Mouse (Mus musculus) liver, postnatal 0 days (tissue): ENCODE measurements around the gene Scube3. TPM values are rescaled to one million over a fixed set of nuclear protein-coding genes. Genes with fewer than 3 reads are reported as not detected.
A peak's percentile ranks its signal among the peaks of the same experiment; 100 is the strongest.

Experiments used
- ATAC-seq: fragments of 200-750 bp; cut with Nextera tagmentation; 2 replicates; pipeline ENCODE4 v1.8.0; 2017; ENCODE audit warnings: mild to moderate bottlenecking, moderate library complexity
- DNase-seq: peaks from one replicate; pipeline ENCODE4 v3.0.0-alpha.2; 2016
- H3K27ac ChIP-seq: fragments of 300-500 bp; sonication (generic); 2 replicates; pipeline ENCODE4 v1.5.1; 2014; ENCODE audit warnings: antibody characterized with exemption, moderate library complexity, mild to moderate bottlenecking, low read depth
- H3K27me3 ChIP-seq: fragments of 300-500 bp; sonication (generic); 2 replicates; pipeline ENCODE4 v1.6.1; 2014; ENCODE audit warnings: low read length, control low read depth, mixed read lengths; ENCODE audit not compliant: insufficient read depth
- H3K36me3 ChIP-seq: fragments of 300-500 bp; sonication (generic); replicated peaks from 2 replicates; pipeline ENCODE4 v1.6.1; 2014; ENCODE audit warnings: mild to moderate bottlenecking, control low read depth, low read length, moderate library complexity, mixed read lengths; ENCODE audit not compliant: insufficient read depth
- H3K4me1 ChIP-seq: fragments of 300-500 bp; sonication (generic); 2 replicates; pipeline ENCODE4 v1.6.1; 2014; ENCODE audit warnings: antibody characterized with exemption, mild to moderate bottlenecking, control low read depth; ENCODE audit not compliant: insufficient read depth
- H3K4me2 ChIP-seq: fragments of 300-500 bp; sonication (generic); 2 replicates; pipeline ENCODE4 v1.6.1; 2014; ENCODE audit warnings: low read depth, mild to moderate bottlenecking, low read length, moderate library complexity, mixed read lengths
- H3K4me3 ChIP-seq: fragments of 300-500 bp; sonication (generic); 2 replicates; pipeline ENCODE4 v1.5.1; 2014; ENCODE audit warnings: low read depth, low read length
- H3K9ac ChIP-seq: fragments of 300-500 bp; sonication (generic); replicated peaks from 2 replicates; pipeline ENCODE4 v1.6.1; 2014; ENCODE audit warnings: mild to moderate bottlenecking, moderate library complexity
- H3K9me3 ChIP-seq: fragments of 300-500 bp; sonication (generic); 2 replicates; pipeline ENCODE4 v1.6.1; 2016; ENCODE audit warnings: mild to moderate bottlenecking, control low read depth, low read length, mixed read lengths
- CTCF ChIP-seq: sonication (generic); IDR thresholded peaks from 2 replicates; pipeline ENCODE4 v1.5.1; 2016; ENCODE audit warnings: antibody characterized with exemption, low read depth
- EP300 ChIP-seq: IDR thresholded peaks from 2 replicates; pipeline ENCODE4 v1.6.1; 2016; ENCODE audit warnings: antibody characterized with exemption, low read depth, mild to moderate bottlenecking
- WGBS: fragments of 180-500 bp; shearing (Covaris S2); extraction: QIAGEN DNeasy Blood & Tissue Kit; methylation state at CpG from one replicate; pipeline ENCODE4 v1.1.7; 2014; ENCODE audit not compliant: insufficient replicate concordance; 5-methylcytosine and 5-hydroxymethylcytosine counted together
- polyA plus RNA-seq: library from polyadenylated mRNA; unstranded; fragments of >200 nt; fragmentation: Nextera tagmentation; extraction: Ambion mirVana; gene quantifications from 2 replicates; pipeline ENCODE4 v1.2.1, GENCODE M21; 2015

Gene Scube3
- 0.05 and 0.06 TPM in 2 replicates for polyA plus RNA-seq

DNA sequence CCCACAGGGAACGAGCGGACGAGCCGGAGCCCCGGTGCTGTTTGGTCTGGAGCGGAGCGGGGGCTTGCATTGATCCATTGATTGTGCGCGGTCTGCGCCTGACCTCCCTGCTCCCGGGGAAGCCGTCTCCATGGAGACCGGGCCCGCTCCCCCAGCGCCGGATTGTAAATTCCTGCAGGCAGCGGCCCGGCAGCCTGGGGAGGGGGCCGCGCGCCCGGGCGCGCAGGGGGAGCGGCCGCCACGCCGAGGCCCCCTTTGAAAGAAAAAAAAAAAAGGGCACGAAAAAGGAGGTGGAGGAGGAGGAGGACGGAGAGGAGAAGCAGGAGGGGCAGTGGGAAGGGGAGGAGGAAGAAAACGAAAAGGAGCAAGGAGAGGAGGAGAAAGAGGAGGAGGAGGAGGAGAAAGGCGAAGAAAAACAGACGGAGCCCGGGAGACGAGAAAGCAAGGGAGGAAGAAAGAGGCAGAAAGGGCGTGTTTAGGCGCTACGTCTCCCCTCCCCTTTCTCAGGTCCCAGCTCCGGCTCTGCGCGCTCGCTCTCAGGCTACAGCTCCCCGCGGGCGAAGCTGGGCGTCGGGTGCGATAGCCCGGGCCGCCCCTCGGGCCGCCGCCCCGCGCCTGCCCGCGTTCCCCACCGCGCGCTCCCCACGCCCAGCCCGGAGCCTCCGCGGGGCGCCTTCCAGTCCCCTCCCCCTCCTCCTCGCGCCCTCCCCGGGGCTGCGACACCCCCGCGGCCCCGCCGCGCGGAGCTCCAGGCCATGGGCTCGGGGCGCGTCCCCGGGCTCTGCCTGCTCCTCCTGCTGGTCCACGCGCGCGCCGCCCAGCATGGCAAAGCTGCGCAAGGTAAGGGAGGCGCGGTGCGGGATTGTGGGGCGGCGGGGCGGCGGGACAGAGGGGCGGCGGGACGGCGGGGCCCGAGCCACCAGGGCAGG lies at the start of gene Scube3:
Gene Scube3 (plus strand): TSS at position 371 of the 929 bp plus-strand sequence.
- peaks cover 58% of the 10 kb centered on the region for H3K27me3 ChIP-seq
- H3K9me3 ChIP-seq: no peaks in the 10 kb centered on the region
- 1% methylated on average over 70 of the region's 97 CpGs for WGBS
- peak within 1 kb of the TSS; percentile 82 for H3K4me2 ChIP-seq
- peak within 1 kb of the TSS; percentile 49 for H3K4me3 ChIP-seq
- no peak for ATAC-seq
- H3K4me1 ChIP-seq: peaks cover 11% of the 10 kb centered on the region
- DNase-seq: no peak
- TF ChIP-seq CTCF (no peak), EP300 (no peak)
- no peak within 1 kb of the TSS for H3K27ac ChIP-seq
- 0 out of 2 replicates have a peak within 1 kb of the TSS, but pooled peaks have one; percentile 21 for H3K9ac ChIP-seq
- H3K36me3 ChIP-seq: no peaks in the 10 kb centered on the region

DNA sequence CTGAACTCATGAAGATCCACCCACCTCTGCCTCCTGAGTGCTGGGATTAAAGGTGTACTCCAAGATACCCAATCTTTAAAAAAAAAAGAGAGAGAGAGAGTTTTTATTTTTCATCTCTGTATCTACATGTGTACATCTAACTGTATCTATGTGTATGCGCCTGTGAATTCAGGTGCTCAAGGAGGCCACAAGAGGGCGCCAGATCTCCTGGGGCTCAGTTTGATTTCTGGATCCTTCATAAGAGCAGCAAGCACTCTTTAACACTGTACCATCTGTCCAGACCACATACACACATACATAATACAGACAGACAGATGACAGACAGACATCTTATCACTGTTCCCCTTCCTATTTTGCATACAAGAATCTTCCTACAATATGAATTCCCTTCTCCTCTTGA lies 49.6 kb upstream of the Scube3 start:
- Histone ChIP-seq H3K36me3 (no peaks in the 10 kb centered on the region), H3K4me1 (no peaks in the 10 kb centered on the region), H3K27me3 (no peaks in the 10 kb centered on the region), H3K4me3 (no peak overlapping the region), H3K9ac (no peak overlapping the region), H3K9me3 (0 out of 2 replicates have a peak, but pooled peaks cover 2% of the 10 kb centered on the region), H3K27ac (no peak overlapping the region), H3K4me2 (no peak overlapping the region)
- WGBS: 89% methylated on average over 2 of the region's 2 CpGs
- TF ChIP-seq EP300 (no peak), CTCF (peak; percentile 43)
- ATAC-seq (no peak), DNase-seq (no peak)

DNA sequence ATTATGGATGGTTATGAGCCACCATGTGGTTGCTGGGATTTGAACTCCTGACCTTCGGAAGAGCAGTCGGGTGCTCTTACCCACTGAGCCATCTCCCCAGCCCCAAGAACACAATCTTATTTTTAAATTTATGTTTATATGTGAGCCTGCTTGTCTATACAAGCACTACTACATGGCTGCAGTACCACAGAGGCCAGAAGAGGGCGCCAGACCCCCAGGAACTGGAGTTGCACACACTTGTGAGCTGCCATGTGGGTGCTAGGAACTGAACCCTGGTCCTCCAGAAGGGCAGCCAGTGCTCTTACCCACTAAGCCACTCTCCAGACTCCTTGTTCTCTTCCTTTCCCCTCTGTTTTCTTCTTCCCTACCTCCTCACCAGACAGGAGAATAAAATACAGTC lies 48.1 kb upstream of the Scube3 start:
- TF ChIP-seq CTCF: peak; percentile 21; the same call in 1 of the 2 replicates
- TF ChIP-seq EP300: no peak

DNA sequence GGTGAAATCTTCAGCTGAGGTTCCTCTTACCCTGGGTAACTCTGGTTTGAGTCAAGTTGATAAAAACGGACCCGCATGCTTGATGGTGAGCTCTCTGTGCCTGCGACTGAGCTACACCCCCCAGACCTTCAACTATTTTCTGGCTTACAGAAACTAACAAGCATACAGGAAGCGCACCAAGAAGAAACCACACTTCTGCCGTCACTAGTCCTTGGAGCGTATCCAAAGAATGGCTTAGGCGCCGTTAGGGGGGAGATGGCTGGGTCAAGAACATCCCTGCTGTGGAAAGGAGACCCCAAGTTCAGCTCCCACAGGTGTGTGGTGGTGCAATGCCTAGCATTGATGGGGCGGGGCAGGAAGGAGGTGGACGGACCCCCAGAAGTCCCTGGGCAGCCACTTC lies 45.5 kb upstream of the Scube3 start:
- Histone ChIP-seq H3K36me3 (no peaks in the 10 kb centered on the region), H3K4me1 (no peaks in the 10 kb centered on the region), H3K9ac (no peak overlapping the region), H3K9me3 (0 out of 2 replicates have a peak, but pooled peaks cover 2% of the 10 kb centered on the region), H3K4me2 (no peak overlapping the region), H3K4me3 (no peak overlapping the region), H3K27me3 (no peaks in the 10 kb centered on the region), H3K27ac (no peak overlapping the region)
- no peak for ATAC-seq
- TF ChIP-seq EP300 (no peak), CTCF (no peak)
- DNase-seq: no peak
- WGBS: 66% methylated on average over 10 of the region's 10 CpGs

More for the DNA sequence above, 48.1 kb upstream of the Scube3 start:
- DNase-seq (no peak), ATAC-seq (no peak)
- H3K27me3 ChIP-seq: no peaks in the 10 kb centered on the region
- H3K4me3 ChIP-seq: no peak overlapping the region
- 84% methylated on average over 3 of the region's 3 CpGs for WGBS
- H3K4me2 ChIP-seq: no peak overlapping the region
- 0 out of 2 replicates have a peak, but pooled peaks cover 2% of the 10 kb centered on the region for H3K9me3 ChIP-seq
- H3K9ac ChIP-seq: no peak overlapping the region
- no peak overlapping the region for H3K27ac ChIP-seq
- H3K4me1 ChIP-seq: no peaks in the 10 kb centered on the region
- no peaks in the 10 kb centered on the region for H3K36me3 ChIP-seq

DNA sequence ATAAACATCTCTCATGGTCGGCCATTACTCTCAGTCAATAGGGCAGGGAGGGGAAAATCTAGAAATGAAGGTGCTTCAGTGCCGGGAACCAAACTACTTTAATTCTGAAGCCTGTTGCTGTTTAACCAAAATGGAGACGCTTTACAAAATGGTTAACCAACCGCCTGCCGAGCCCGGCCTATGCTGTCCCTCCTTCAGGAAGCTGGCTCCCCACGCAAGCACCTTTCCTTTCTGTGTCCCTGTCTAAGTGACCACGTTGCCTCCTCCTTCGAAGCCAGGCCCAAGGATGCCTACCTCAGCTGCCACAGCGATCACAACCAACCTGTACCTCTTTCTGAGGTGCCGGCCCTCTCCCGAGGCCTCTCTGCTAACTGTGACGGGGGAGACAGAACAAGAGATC lies 44.6 kb upstream of the Scube3 start:
- WGBS: 73% methylated on average over 13 of the region's 13 CpGs
- no peak for ATAC-seq
- TF ChIP-seq EP300: no peak
- TF ChIP-seq CTCF: no peak

DNA sequence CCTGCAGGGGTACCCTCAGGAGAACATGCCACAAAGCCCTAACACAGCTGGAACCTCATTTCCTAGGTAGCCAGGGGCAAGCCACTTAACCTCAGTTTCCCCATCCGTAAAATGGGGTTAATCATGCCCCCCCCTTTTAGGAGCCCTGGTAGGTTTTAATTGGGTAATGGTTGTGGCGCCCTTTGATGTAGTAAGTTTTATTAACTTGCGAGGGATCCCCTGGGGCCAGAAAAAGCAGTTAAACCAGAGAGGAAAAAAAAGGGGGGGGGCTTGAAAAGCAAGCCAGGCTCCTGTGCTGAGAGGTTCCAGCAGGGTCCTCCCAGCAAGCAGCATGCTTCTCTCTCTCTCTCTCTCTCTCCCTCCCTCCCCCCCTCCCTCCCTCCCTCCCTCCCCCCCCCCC lies 42.9 kb upstream of the Scube3 start:
- ATAC-seq: no peak
- Histone ChIP-seq H3K9me3 (no peaks in the 10 kb centered on the region), H3K4me2 (no peak overlapping the region), H3K9ac (no peak overlapping the region), H3K4me3 (no peak overlapping the region), H3K36me3 (no peaks in the 10 kb centered on the region), H3K4me1 (no peaks in the 10 kb centered on the region), H3K27me3 (no peaks in the 10 kb centered on the region), H3K27ac (no peak overlapping the region)
- 74% methylated on average over 3 of the region's 3 CpGs for WGBS
- no peak for DNase-seq
- TF ChIP-seq EP300 (no peak), CTCF (no peak)

More for the DNA sequence above, 44.6 kb upstream of the Scube3 start:
- H3K27me3 ChIP-seq: no peaks in the 10 kb centered on the region
- H3K4me3 ChIP-seq: no peak overlapping the region
- no peak overlapping the region for H3K4me2 ChIP-seq
- no peak overlapping the region for H3K9ac ChIP-seq
- no peaks in the 10 kb centered on the region for H3K4me1 ChIP-seq
- H3K9me3 ChIP-seq: 0 out of 2 replicates have a peak, but pooled peaks cover 2% of the 10 kb centered on the region
- no peaks in the 10 kb centered on the region for H3K36me3 ChIP-seq
- no peak for DNase-seq
- H3K27ac ChIP-seq: no peak overlapping the region
